Mouse (Mus musculus) B cell, adult 67 days (primary cell): Measurements from ENCODE around the gene Fbxw16. TPM values are rescaled to one million over a fixed set of nuclear protein-coding genes. Genes with fewer than 3 reads are reported as not detected.

Experiments
- total RNA-seq, 2 experiments: library from RNA; stranded (reverse); gene quantifications; 4 replicates each; pipeline ENCODE4 v1.2.4; 2023

Fbxw16 gene
- total RNA-seq: not detected

DNA sequence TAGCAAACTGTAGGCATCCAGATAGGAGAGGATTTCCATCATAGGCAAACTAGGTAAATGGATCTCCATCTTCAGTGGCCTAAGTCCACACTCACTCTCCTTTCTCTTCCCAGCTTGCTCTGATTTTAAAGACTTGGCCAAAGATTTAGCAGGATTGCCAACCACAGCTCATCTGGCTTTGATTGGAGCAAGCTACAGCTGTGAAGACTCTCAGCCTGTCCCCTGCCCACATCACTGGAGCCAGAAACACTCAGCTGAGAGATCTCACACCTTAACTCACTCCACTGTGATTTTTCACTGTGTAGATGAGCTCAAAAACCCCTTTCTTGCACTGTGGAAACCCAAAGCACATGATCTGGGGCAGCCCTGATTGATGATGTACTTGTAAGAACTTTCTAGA, at the start of gene Fbxw16:
Fbxw16 (minus strand) TSS at position 101 of the 400 bp plus-strand sequence.

DNA sequence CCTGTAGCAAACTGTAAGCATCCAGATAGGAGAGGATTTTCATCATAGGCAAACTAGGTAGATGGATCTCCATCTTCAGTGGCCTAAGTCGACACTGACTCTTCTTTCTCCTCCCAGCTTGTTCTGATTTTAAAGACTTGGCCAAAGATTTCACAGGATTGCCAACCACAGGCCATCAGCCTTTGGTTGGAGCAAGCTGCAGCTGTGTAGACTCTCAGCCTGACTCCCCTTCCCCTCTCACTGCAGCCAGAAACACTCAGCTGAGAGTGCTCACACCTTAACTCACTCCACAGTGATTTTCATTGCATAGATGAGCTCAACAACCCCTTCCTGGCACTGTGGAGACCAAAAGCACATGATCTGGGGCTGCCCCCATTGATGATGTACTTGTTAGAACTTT, 46.8 kb upstream of the Fbxw16 start, which contains the start of gene Fbxw19:
Fbxw19 (minus strand) TSS at position 101 of the 400 bp plus-strand sequence.

DNA sequence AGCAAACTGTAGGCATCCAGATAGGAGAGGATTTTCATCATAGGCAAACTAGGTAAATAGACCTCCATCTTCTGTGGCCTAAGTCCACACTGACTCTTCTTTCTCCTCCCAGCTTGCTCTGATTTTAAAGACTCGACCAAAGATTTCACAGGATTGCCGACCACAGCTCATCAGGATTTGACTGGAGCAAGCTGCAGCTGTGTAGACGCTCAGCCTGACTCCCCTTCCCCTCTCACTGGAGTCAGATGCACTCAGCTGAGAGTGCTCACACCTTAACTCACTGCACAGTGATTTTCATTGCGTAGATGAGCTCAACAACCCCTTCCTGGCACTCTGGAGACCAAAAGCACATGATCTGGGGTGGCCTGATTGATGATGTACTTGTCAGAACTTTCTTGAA, 44.7 kb downstream of the Fbxw16 start, which contains the start of gene Fbxw22:
Fbxw22 (minus strand) TSS at position 101 of the 400 bp plus-strand sequence.

Other genes with a start within 250 kb of the Fbxw16 start
- not detected for gene Fbxw20, start 214.4 kb downstream of the Fbxw16 start, total RNA-seq
- gene Fbxw14, start 161.5 kb downstream of the Fbxw16 start, total RNA-seq: not detected
- gene Fbxw28, start 109.5 kb downstream of the Fbxw16 start, total RNA-seq: not detected
- not detected for gene Fbxw22, start 44.8 kb downstream of the Fbxw16 start, total RNA-seq
- not detected for gene Fbxw19, start 46.7 kb upstream of the Fbxw16 start, total RNA-seq
- gene Fbxw15, start 119.1 kb upstream of the Fbxw16 start, total RNA-seq: not detected
- gene Fbxw24, start 176.9 kb upstream of the Fbxw16 start, total RNA-seq: not detected
- not detected for gene Fbxw25, start 215.5 kb upstream of the Fbxw16 start, total RNA-seq